Mouse (Mus musculus) frontal cortex, postnatal 14 days (tissue): ENCODE results near the gene Mmp11.
A peak's percentile ranks its signal among the peaks of the same experiment; 100 is the strongest.

ENCODE experiments used
- DNase-seq, 2 experiments: peaks; one replicate each; pipeline ENCODE4 v3.0.0; 2022; ENCODE audit warnings: low spot score in 2 of 2

Gene Mmp11

GRCm38 (mm10) chr10:75935680-75936541 is at the start of gene Mmp11:
Gene Mmp11, minus strand, starts transcription at chr10:75936496.
- peak; percentile 57 to 66 for DNase-seq

GRCm38 (mm10) chr10:75979432-75979831 is 43.1 kb upstream of the Mmp11 start:
- DNase-seq, result no peak

GRCm38 (mm10) chr10:75978835-75979157 is 42.5 kb upstream of the Mmp11 start:
- DNase-seq, result no peak

GRCm38 (mm10) chr10:75978119-75978834 is 42.0 kb upstream of the Mmp11 start:
- no peak for DNase-seq

GRCm38 (mm10) chr10:75975216-75975615 is 38.9 kb upstream of the Mmp11 start:
- no peak for DNase-seq

GRCm38 (mm10) chr10:75973846-75974245 is 37.5 kb upstream of the Mmp11 start:
- DNase-seq, result no peak

GRCm38 (mm10) chr10:75954381-75954811 is 18.1 kb upstream of the Mmp11 start, which contains the start of gene Gm5134:
Gene Gm5134, plus strand, starts transcription at chr10:75954514.
- DNase-seq, result no peak

GRCm38 (mm10) chr10:75951424-75952050 is 15.2 kb upstream of the Mmp11 start:
- no peak for DNase-seq

- no peak for DNase-seq
Measured at GRCm38 (mm10) chr10:75950791-75951210, 14.5 kb upstream of the Mmp11 start.

GRCm38 (mm10) chr10:75949053-75950045 is 13.1 kb upstream of the Mmp11 start:
- no peak for DNase-seq

- DNase-seq, result no peak
Measured at GRCm38 (mm10) chr10:75948079-75948478, 11.8 kb upstream of the Mmp11 start.

- no peak for DNase-seq
Measured at GRCm38 (mm10) chr10:75945896-75946295, 9.6 kb upstream of the Mmp11 start.

GRCm38 (mm10) chr10:75945213-75945612 is 8.9 kb upstream of the Mmp11 start:
- no peak for DNase-seq

GRCm38 (mm10) chr10:75944066-75944772 is 7.9 kb upstream of the Mmp11 start:
- DNase-seq, result no peak

- no peak for DNase-seq
Measured at GRCm38 (mm10) chr10:75942736-75943477, 6.6 kb upstream of the Mmp11 start, which contains the start of gene Vpreb3. Gene Vpreb3, plus strand, starts transcription at chr10:75943057.

GRCm38 (mm10) chr10:75941042-75941824 is 4.9 kb upstream of the Mmp11 start:
- DNase-seq, result no peak

- no peak for DNase-seq
Measured at GRCm38 (mm10) chr10:75940520-75940919, 4.2 kb upstream of the Mmp11 start, which contains the start of gene Gm867. Gene Gm867, minus strand, starts transcription at chr10:75940672.

GRCm38 (mm10) chr10:75939481-75940234 is 3.4 kb upstream of the Mmp11 start:
- no peak for DNase-seq
